Mouse (Mus musculus) ES-Bruce4 (cell line): ENCODE measurements at regions not wholly inside any gene's neighbourhood (a gene's known extent, or its start where the extent isn't known, plus 50 kb on each side); places are given as distances from the start of the nearest gene placed in this dataset.

Source experiments
- H3K27ac ChIP-seq: 2 replicates; pipeline ENCODE4 v1.5.1; 2012; ENCODE audit warnings: low read length, inconsistent platforms; ENCODE audit not compliant: insufficient read depth
- H3K27me3 ChIP-seq: 2 replicates; pipeline ENCODE4 v1.6.1; 2012; ENCODE audit warnings: mild to moderate bottlenecking, low read length, inconsistent platforms; ENCODE audit not compliant: control insufficient read depth, poor library complexity, insufficient read depth, severe bottlenecking
- H3K36me3 ChIP-seq: 2 replicates; pipeline ENCODE4 v1.6.1; 2012; ENCODE audit warnings: inconsistent platforms, mild to moderate bottlenecking, low read length, moderate library complexity; ENCODE audit not compliant: control insufficient read depth, poor library complexity, insufficient read depth, severe bottlenecking
- H3K4me1 ChIP-seq: one replicate; pipeline ENCODE4 v1.8.1; 2011; ENCODE audit warnings: low read length; ENCODE audit not compliant: control insufficient read depth, insufficient read depth
- H3K4me3 ChIP-seq: 2 replicates; pipeline ENCODE4 v1.5.1; 2011; ENCODE audit warnings: low read depth, mild to moderate bottlenecking, low read length
- H3K9ac ChIP-seq: 2 replicates; pipeline ENCODE4 v1.6.1; 2012; ENCODE audit warnings: low read depth, mild to moderate bottlenecking, inconsistent platforms; ENCODE audit not compliant: poor library complexity, severe bottlenecking
- H3K9me3 ChIP-seq: replicated peaks from 2 replicates; pipeline ENCODE4 v1.6.1; 2012; ENCODE audit warnings: mild to moderate bottlenecking, low read length, inconsistent platforms; ENCODE audit not compliant: control insufficient read depth, poor library complexity, insufficient read depth, severe bottlenecking
- CTCF ChIP-seq: IDR thresholded peaks from one replicate; pipeline ENCODE4 v1.8.1; 2011; ENCODE audit warnings: low read depth, low read length
- EP300 ChIP-seq: IDR thresholded peaks from 2 replicates; pipeline ENCODE4 v1.6.1; 2011; ENCODE audit warnings: low read depth, low read length; ENCODE audit not compliant: insufficient read depth
- POLR2A ChIP-seq: IDR thresholded peaks from one replicate; pipeline ENCODE4 v1.8.1; 2011; ENCODE audit warnings: low read length; ENCODE audit not compliant: insufficient read depth

- Histone ChIP-seq H3K36me3 (no peaks in the 10 kb centered on the region), H3K4me1 (no peaks in the 10 kb centered on the region), H3K27ac (no peak overlapping the region), H3K9me3 (no peaks in the 10 kb centered on the region), H3K27me3 (no peaks in the 10 kb centered on the region), H3K4me3 (no peak overlapping the region), H3K9ac (no peak overlapping the region)
- TF ChIP-seq POLR2A = no peak
- no peak for TF ChIP-seq CTCF
- TF ChIP-seq EP300 = no peak
Measured at GRCm38 (mm10) chr14:58512177-58512576, 441.8 kb downstream of the Fgf9 start.

DNA sequence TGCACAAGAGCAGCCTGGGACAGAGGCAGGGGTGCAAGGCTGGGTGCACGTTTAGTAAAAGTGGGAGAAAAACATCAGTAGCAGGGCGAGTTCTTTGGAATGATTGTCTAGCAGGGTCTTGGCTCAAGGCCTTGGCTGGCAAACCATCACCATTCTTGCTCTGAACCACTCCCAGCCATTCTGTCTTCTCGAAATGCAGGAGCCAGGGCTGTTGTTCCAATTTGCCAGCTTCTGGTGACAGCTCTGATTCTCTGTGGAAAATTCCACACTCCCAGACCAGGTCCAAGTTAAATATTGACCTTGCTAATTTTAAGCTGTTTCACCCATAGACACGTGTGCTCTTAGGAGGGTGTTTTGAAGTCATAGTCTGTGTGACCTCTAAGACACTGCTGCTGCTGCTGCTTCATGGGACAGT is 441.2 kb downstream of the Fgf9 start:
- Histone ChIP-seq H3K4me1 (no peaks in the 10 kb centered on the region), H3K27ac (no peak overlapping the region), H3K9ac (no peak overlapping the region), H3K4me3 (no peak overlapping the region), H3K36me3 (no peaks in the 10 kb centered on the region), H3K27me3 (no peaks in the 10 kb centered on the region), H3K9me3 (no peaks in the 10 kb centered on the region)
- TF ChIP-seq POLR2A = no peak
- TF ChIP-seq EP300 = no peak
- no peak for TF ChIP-seq CTCF

GRCm38 (mm10) chr14:58510790-58511189 is 440.4 kb downstream of the Fgf9 start:
- Histone ChIP-seq H3K9ac (no peak overlapping the region), H3K27me3 (no peaks in the 10 kb centered on the region), H3K27ac (no peak overlapping the region), H3K9me3 (no peaks in the 10 kb centered on the region), H3K4me1 (no peaks in the 10 kb centered on the region), H3K4me3 (no peak overlapping the region), H3K36me3 (no peaks in the 10 kb centered on the region)
- TF ChIP-seq EP300 = no peak
- TF ChIP-seq CTCF = peak; percentile 63
- TF ChIP-seq POLR2A = no peak

- no peak overlapping the region for H3K9ac ChIP-seq
- TF ChIP-seq POLR2A = no peak
- TF ChIP-seq EP300 = no peak
- TF ChIP-seq CTCF = no peak
Measured at GRCm38 (mm10) chr14:58509106-58509505, 438.8 kb downstream of the Fgf9 start.

DNA sequence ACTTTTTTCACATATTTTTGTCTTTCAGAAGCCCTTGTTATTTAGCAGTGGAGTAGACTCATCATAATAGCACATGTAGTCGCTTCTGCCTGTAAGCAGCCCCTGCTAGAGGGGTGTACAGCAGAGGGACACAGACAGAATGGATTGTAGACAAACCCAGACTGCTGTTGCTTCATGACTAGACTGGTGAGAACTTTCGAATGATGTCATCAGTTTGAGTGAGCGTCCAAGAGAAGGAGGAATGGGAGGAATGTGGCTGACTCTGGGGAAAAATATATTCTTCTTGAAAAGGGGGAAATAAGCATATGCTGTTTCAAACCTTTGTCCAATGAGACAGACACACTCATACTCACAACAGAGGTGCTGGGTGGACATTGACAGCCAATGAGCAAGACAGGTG is 436.1 kb downstream of the Fgf9 start:
- Histone ChIP-seq H3K27ac (no peak overlapping the region), H3K4me1 (no peaks in the 10 kb centered on the region), H3K27me3 (no peaks in the 10 kb centered on the region), H3K9ac (no peak overlapping the region), H3K4me3 (no peak overlapping the region), H3K36me3 (no peaks in the 10 kb centered on the region), H3K9me3 (no peaks in the 10 kb centered on the region)
- TF ChIP-seq CTCF (no peak), EP300 (no peak)

More at GRCm38 (mm10) chr14:58509106-58509505, 438.8 kb downstream of the Fgf9 start:
- no peak overlapping the region for H3K27ac ChIP-seq
- no peaks in the 10 kb centered on the region for H3K27me3 ChIP-seq
- H3K36me3 ChIP-seq = no peaks in the 10 kb centered on the region
- H3K4me1 ChIP-seq = no peaks in the 10 kb centered on the region
- H3K4me3 ChIP-seq = no peak overlapping the region
- H3K9me3 ChIP-seq = no peaks in the 10 kb centered on the region

GRCm38 (mm10) chr14:58505841-58506240 is 435.5 kb downstream of the Fgf9 start:
- no peaks in the 10 kb centered on the region for H3K4me1 ChIP-seq
- no peaks in the 10 kb centered on the region for H3K36me3 ChIP-seq
- H3K27me3 ChIP-seq = no peaks in the 10 kb centered on the region
- no peak overlapping the region for H3K4me3 ChIP-seq
- H3K9me3 ChIP-seq = no peaks in the 10 kb centered on the region
- H3K27ac ChIP-seq = no peak overlapping the region
- H3K9ac ChIP-seq = no peak overlapping the region
- TF ChIP-seq EP300 (no peak), POLR2A (no peak), CTCF (no peak)
